Mouse (Mus musculus) cerebellum, adult 2 months (tissue): ENCODE measurements at regions not wholly inside any gene's neighbourhood (a gene's known extent, or its start where the extent isn't known, plus 50 kb on each side); places are given as distances from the start of the nearest gene placed in this dataset.

Source experiments
- CTCF ChIP-seq: fragments of 200-500 bp; IDR thresholded peaks from 2 replicates; pipeline ENCODE4 v1.5.1; 2011; ENCODE audit warnings: low read depth, mild to moderate bottlenecking, control low read depth, low read length, moderate library complexity, borderline replicate concordance; ENCODE audit not compliant: insufficient read depth
- POLR2A ChIP-seq: fragments of 200-500 bp; IDR thresholded peaks from 2 replicates; pipeline ENCODE4 v1.6.1; 2011; ENCODE audit warnings: low read length, control low read depth, borderline replicate concordance; ENCODE audit not compliant: insufficient read depth

DNA sequence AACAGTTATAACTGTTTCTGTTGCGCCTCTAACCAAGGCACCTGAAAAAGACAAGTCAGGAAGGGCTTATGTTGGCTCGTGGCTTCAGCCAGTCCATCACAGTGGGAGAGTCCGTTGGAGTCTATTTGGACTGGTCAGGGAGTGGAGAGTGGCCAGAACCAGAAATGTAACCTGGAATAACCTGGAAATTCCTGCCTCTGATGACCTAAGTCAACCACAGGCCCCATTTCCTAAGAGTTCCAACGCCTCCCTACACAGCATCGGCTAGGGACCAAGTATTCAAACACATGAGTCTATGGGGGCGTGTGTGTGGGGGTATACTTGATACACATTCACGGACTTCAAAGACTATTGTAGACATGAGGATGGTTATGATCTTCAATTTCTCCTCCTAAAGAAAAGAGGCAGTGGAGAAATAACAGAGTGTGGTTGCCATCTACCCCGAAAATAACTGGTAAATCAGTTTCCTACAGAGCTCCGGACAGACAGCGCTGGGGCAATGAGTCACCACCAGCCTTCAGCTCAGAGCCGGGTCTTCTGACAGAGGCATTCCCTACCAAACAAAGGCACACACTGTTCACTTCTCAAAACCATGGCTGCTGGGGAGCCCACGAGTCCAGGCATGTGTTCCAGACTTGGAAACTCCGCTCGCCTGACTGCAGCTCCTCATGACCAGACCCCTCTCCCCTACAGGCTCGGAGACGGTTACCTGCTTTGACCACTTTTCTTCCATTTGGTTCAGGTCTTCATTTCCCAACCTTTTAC is 167.0 kb upstream of the Irx5 start:
- TF ChIP-seq CTCF (no peak), POLR2A (no peak)
